Mouse (Mus musculus): ENCODE measurements around the gene Stkld1. TPM values are rescaled to one million over a fixed set of nuclear protein-coding genes. Genes with fewer than 3 reads are reported as not detected.

Stkld1 gene
- polyA plus RNA-seq, 2 experiments: 0.07 TPM; not detected in 1

GRCm38 (mm10) chr2:26901834-26902400, 31.9 kb upstream of the Stkld1 start:
- Histone ChIP-seq H3K9me3 (ENCODE audit: control insufficient read depth, low read length) (no peaks in the 10 kb centered on the region), H3K9ac (replicated peaks) (peak overlapping the region; percentile 74), H3K4me1 (replicated peaks; ENCODE audit: control insufficient read depth in 2 of 2, insufficient read depth in 2 of 2, low read length in 1 of 2) (peaks cover 4 to 15% of the 10 kb centered on the region in 2 experiments), H3K36me3 (replicated peaks; ENCODE audit: control insufficient read depth, insufficient read depth, low read depth) (peaks cover 36% of the 10 kb centered on the region), H3K4me2 (ENCODE audit: low read depth) (peak overlapping the region; percentile 89), H3K4me3 (ENCODE audit: insufficient read depth in 1 of 2, low read depth in 2 of 2, low read length in 2 of 2) (peak overlapping the region; percentile 85 to 91), H3K27me3 (ENCODE audit: control insufficient read depth, insufficient read depth, low read length) (no peaks in the 10 kb centered on the region), H3K27ac (peak overlapping the region; percentile 46; the same call in 1 of the 2 replicates)
- ATAC-seq (ENCODE audit: insufficient read depth) (no peak), DNase-seq (ENCODE audit: low read depth in 3 of 3, low spot score in 3 of 3) (no peak)
- WGBS (ENCODE audit: insufficient replicate concordance): 3% methylated on average over 7 of the region's 7 CpGs
- TF ChIP-seq EP300 (IDR thresholded peaks at IDR 0.05; ENCODE audit: low read depth) (no peak), CTCF (IDR thresholded peaks at IDR 0.05; ENCODE audit: low read depth) (no peak)

GRCm38 (mm10) chr2:26902467-26903220, 31.2 kb upstream of the Stkld1 start, which contains the start of gene Surf6:
Gene Surf6 (minus strand): TSS chr2:26902879.
- DNase-seq (ENCODE audit: low read depth in 3 of 3, low spot score in 3 of 3): peak; percentile 90 to 91 (median 91)
- 0 out of 2 replicates have a peak, but pooled peaks have one; percentile 21 for TF ChIP-seq EP300 (IDR thresholded peaks at IDR 0.05; ENCODE audit: low read depth)
- TF ChIP-seq CTCF (IDR thresholded peaks at IDR 0.05; ENCODE audit: low read depth): peak; percentile 12; the same call in 1 of the 2 replicates
- Histone ChIP-seq H3K36me3 (replicated peaks; ENCODE audit: control insufficient read depth, insufficient read depth, low read depth) (peaks cover 38% of the 10 kb centered on the region), H3K9me3 (ENCODE audit: control insufficient read depth, low read length) (no peaks in the 10 kb centered on the region), H3K4me2 (ENCODE audit: low read depth) (peak within 1 kb of the TSS; percentile 89), H3K9ac (replicated peaks) (peak within 1 kb of the TSS; percentile 74), H3K4me3 (ENCODE audit: insufficient read depth in 1 of 2, low read depth in 2 of 2, low read length in 2 of 2) (peak within 1 kb of the TSS; percentile 85 to 91), H3K27me3 (ENCODE audit: control insufficient read depth, insufficient read depth, low read length) (no peaks in the 10 kb centered on the region), H3K27ac (peak within 1 kb of the TSS; percentile 85), H3K4me1 (replicated peaks; ENCODE audit: control insufficient read depth in 2 of 2, insufficient read depth in 2 of 2, low read length in 1 of 2) (peaks cover 4 to 15% of the 10 kb centered on the region in 2 experiments)
- ATAC-seq (ENCODE audit: insufficient read depth): peak; percentile 93
- under 1% methylated on average over 41 of the region's 41 CpGs for WGBS (ENCODE audit: insufficient replicate concordance)

- Histone ChIP-seq H3K9ac (replicated peaks) (peak overlapping the region; percentile 74), H3K9me3 (ENCODE audit: control insufficient read depth, low read length) (no peaks in the 10 kb centered on the region), H3K4me2 (ENCODE audit: low read depth) (peak overlapping the region; percentile 89), H3K27me3 (ENCODE audit: control insufficient read depth, insufficient read depth, low read length) (no peaks in the 10 kb centered on the region), H3K27ac (peak overlapping the region; percentile 85), H3K4me1 (replicated peaks; ENCODE audit: control insufficient read depth in 2 of 2, insufficient read depth in 2 of 2, low read length in 1 of 2) (peaks cover 4 to 15% of the 10 kb centered on the region in 2 experiments), H3K4me3 (ENCODE audit: insufficient read depth in 1 of 2, low read depth in 2 of 2, low read length in 2 of 2) (peak overlapping the region; percentile 85 to 91), H3K36me3 (replicated peaks; ENCODE audit: control insufficient read depth, insufficient read depth, low read depth) (peaks cover 39% of the 10 kb centered on the region)
- ATAC-seq (ENCODE audit: insufficient read depth): peak; percentile 2; the same call in 1 of the 2 replicates
- 16% methylated on average over 7 of the region's 7 CpGs for WGBS (ENCODE audit: insufficient replicate concordance)
- no peak for DNase-seq (ENCODE audit: low read depth in 3 of 3, low spot score in 3 of 3)
- no peak for TF ChIP-seq CTCF (IDR thresholded peaks at IDR 0.05; ENCODE audit: low read depth)
- no peak for TF ChIP-seq EP300 (IDR thresholded peaks at IDR 0.05; ENCODE audit: low read depth)
These were observed 30.5 kb upstream of the Stkld1 start for GRCm38 (mm10) chr2:26903311-26903710.

GRCm38 (mm10) chr2:26905936-26906335, 27.9 kb upstream of the Stkld1 start:
- H3K9me3 ChIP-seq (ENCODE audit: control insufficient read depth, low read length): no peaks in the 10 kb centered on the region
- H3K27ac ChIP-seq: no peak overlapping the region
- H3K4me1 ChIP-seq (replicated peaks; ENCODE audit: control insufficient read depth in 2 of 2, insufficient read depth in 2 of 2, low read length in 1 of 2): peaks cover 11 to 22% of the 10 kb centered on the region in 2 experiments
- ATAC-seq (ENCODE audit: insufficient read depth) (no peak), DNase-seq (ENCODE audit: low read depth in 3 of 3, low spot score in 3 of 3) (no peak)
- 61% methylated on average over 2 of the region's 2 CpGs for WGBS (ENCODE audit: insufficient replicate concordance)
- H3K27me3 ChIP-seq (ENCODE audit: control insufficient read depth, insufficient read depth, low read length): no peaks in the 10 kb centered on the region
- no peak overlapping the region for H3K4me3 ChIP-seq (ENCODE audit: insufficient read depth in 1 of 2, low read depth in 2 of 2, low read length in 2 of 2)
- peaks cover 24% of the 10 kb centered on the region for H3K36me3 ChIP-seq (replicated peaks; ENCODE audit: control insufficient read depth, insufficient read depth, low read depth)
- no peak for TF ChIP-seq EP300 (IDR thresholded peaks at IDR 0.05; ENCODE audit: low read depth)
- TF ChIP-seq CTCF (IDR thresholded peaks at IDR 0.05; ENCODE audit: low read depth): no peak
- H3K4me2 ChIP-seq (ENCODE audit: low read depth): no peak overlapping the region
- no peak overlapping the region for H3K9ac ChIP-seq (replicated peaks)

GRCm38 (mm10) chr2:26906431-26906830, 27.4 kb upstream of the Stkld1 start:
- Histone ChIP-seq H3K9ac (replicated peaks) (no peak overlapping the region), H3K4me1 (replicated peaks; ENCODE audit: control insufficient read depth in 2 of 2, insufficient read depth in 2 of 2, low read length in 1 of 2) (peaks cover 8 to 20% of the 10 kb centered on the region in 2 experiments), H3K4me2 (ENCODE audit: low read depth) (no peak overlapping the region), H3K9me3 (ENCODE audit: control insufficient read depth, low read length) (no peaks in the 10 kb centered on the region), H3K4me3 (ENCODE audit: insufficient read depth in 1 of 2, low read depth in 2 of 2, low read length in 2 of 2) (no peak overlapping the region), H3K27me3 (ENCODE audit: control insufficient read depth, insufficient read depth, low read length) (no peaks in the 10 kb centered on the region), H3K36me3 (replicated peaks; ENCODE audit: control insufficient read depth, insufficient read depth, low read depth) (peaks cover 26% of the 10 kb centered on the region), H3K27ac (no peak overlapping the region)
- DNase-seq (ENCODE audit: low read depth in 3 of 3, low spot score in 3 of 3): no peak
- 78% methylated on average over 3 of the region's 3 CpGs for WGBS (ENCODE audit: insufficient replicate concordance)
- no peak for TF ChIP-seq EP300 (IDR thresholded peaks at IDR 0.05; ENCODE audit: low read depth)
- no peak for TF ChIP-seq CTCF (IDR thresholded peaks at IDR 0.05; ENCODE audit: low read depth)
- ATAC-seq (ENCODE audit: insufficient read depth): no peak
